Mouse (Mus musculus): ENCODE results near the gene Prkch.
"Not testable (repeated sequence)": the region's sequence is repeated elsewhere in the genome, so short reads cannot be mapped to it uniquely, and the experiment has no call there.

Gene Prkch

GRCm38 (mm10) chr12:73584610-73585240 is at the start of gene Prkch:
TSS of gene Prkch (plus strand) at chr12:73584796.
- peak in 1 of 2 experiments; percentile 51 for DNase-seq (ENCODE audit: low spot score in 2 of 2)

DNA sequence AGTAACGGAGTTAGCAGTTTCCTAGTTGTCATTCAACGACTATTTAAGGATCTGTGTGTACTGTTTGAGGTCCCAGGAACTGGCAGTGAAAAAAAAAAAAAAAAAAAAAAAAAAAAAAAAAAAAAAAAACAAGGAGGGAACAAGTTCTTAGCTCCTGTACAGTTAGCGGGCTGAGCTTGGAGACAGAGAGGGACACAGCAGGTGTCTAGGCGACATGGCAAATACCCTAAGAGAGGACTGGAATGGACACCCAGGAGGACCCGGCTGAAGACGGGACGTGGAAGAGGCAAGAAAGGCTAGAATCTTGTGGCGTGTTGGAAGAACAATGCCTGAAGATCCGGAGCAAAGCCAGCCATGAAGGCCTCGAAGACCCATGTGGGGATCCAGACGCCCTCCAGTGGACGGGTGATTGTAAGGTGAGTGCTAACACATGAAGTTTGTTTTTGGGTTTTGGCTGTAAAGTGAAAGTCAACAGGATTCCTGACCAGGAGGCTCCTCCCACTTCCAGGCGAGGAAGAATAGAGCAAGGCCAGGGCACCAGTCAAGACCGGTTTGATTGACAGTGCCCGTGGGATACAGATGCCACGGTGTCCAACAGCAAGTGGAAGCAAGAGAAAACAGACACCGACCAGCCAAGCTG is 47.0 kb upstream of the Prkch start:
- no peak for DNase-seq (ENCODE audit: low spot score in 2 of 2)

DNA sequence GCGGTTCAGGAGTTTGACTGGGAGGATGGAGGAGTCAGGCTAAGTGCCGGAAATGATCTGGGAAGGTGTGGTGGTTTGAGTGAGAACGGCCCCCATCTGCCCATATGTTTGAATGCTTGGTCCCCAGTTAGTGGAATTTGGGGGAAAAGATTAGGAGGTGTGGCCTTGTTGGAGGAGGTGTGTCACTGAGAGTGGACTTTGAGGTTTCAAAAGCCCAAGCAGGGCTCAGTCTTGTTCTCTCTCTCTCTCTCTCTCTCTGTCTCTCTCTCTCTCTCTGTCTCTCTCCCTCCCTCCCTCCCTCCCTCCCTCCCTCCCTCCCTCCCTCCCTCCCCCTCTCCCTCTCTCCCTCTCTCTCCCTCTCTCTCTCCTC is 46.5 kb upstream of the Prkch start:
- not testable (repeated sequence) for DNase-seq (ENCODE audit: low spot score in 2 of 2)

DNA sequence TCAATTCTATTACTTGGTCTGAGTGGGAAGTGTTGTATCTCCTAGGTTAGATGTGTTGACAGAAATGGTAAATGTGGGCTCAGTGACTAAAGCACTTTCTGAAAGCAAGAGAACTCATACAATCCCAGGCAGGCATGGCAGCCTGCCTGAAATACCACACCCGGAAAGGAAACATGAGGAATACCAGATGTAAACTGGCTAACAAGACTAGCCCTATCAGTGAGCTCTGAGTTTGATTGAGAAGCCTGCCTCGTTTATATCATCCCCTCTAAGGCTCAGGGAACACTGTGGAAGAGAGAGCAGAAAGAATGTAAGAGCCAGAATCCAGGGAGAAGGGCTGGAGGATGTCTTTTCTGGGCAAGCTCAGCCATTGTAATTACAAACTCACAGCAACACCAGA is 45.4 kb upstream of the Prkch start:
- no peak for DNase-seq (ENCODE audit: low spot score in 2 of 2)

- DNase-seq (ENCODE audit: low spot score in 2 of 2): no peak
Observed at GRCm38 (mm10) chr12:73540402-73540801, 44.2 kb upstream of the Prkch start.

DNA sequence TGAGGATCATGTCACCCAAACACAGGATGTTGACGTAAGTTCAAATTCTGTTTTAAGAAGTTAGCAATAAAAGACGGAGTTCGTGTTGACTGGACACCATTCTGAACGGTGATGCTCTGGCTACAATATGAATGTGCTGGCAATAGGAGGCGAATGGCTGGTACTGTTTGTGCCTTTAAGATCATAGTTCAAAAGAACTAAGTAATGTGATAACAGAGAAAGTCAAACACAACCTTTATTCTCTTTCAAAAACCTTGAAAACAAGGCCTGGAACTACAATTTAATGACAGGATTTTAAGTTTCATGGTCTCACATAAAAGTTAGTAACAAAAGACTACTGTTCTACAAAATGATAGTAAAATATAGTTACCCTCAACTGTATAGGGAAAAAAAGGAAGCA is 41.4 kb upstream of the Prkch start:
- no peak for DNase-seq (ENCODE audit: low spot score in 2 of 2)

DNA sequence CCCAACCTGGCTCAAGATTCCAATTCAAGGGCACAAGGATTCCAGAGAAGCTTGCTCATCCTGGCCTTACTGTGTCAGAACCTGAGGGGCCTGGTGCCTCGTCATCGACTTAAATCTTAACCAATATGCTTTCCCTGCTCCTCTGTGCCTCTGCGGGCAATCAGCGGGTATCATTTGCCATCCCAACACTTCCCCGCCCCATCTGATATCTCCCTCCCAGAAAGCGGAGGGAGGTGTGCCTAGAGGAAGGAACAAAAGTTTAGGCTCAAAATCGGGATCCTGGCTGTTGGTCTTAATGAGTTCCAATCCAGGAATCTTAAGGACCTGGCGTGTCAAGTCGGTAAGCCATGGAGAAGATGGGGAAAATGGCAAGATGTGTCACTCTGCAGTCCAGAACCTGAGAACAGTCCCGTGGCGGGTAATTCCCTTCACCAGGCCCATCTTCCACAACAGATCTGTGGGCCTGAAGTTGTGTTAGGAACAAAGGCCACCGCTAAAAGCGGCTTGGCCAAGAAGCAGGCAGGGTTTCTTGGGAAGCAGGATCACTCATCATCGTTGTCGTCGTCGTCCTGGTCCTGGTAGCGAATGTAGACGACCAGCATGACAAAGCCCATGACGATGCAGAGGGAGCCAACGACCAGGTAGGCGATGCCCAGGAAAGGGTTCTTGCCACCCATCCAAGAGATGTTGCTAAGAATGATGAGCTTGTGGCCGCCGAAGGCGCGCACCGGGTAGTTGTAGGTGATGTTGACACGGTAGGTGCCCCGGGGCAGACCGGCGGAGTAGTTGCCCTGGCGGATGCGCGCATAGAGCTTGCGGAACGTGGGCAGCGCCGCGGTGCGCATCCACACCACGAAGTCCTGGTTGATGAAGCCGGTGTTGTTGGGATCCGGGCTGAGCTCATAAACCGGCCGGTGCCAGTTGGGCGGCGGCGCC is 39.6 kb upstream of the Prkch start:
- no peak for DNase-seq (ENCODE audit: low spot score in 2 of 2)

DNA sequence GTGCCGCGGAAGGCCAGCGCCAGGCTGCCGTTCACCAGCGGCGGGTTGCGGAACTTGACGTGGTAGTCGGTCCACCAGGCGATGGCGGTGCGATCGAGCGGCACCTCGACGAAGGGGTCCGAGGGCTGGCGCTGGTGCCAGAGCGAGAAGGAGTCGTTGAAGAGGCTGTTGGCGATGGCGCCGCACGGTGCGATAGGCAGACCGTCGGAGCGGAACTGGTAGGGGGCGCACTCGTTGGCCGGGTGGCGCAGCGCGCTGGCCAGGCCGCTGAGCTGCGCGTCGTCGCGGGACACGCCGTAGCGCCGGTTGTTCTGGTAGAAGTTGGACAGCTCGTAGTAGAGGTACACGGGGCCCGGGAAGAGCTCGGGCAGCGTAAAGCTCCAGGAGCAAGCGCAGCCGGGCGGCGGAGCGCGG is 38.9 kb upstream of the Prkch start:
- DNase-seq (ENCODE audit: low spot score in 2 of 2): no peak

- DNase-seq (ENCODE audit: low spot score in 2 of 2): no peak
Observed at GRCm38 (mm10) chr12:73546086-73546711, 38.4 kb upstream of the Prkch start, which contains the start of gene Tmem30b. TSS of gene Tmem30b (minus strand) at chr12:73546392.

- DNase-seq (ENCODE audit: low spot score in 2 of 2): no peak
Observed at GRCm38 (mm10) chr12:73547646-73548045, 37.0 kb upstream of the Prkch start.

- no peak for DNase-seq (ENCODE audit: low spot score in 2 of 2)
Observed at GRCm38 (mm10) chr12:73548259-73548658, 36.3 kb upstream of the Prkch start.

DNA sequence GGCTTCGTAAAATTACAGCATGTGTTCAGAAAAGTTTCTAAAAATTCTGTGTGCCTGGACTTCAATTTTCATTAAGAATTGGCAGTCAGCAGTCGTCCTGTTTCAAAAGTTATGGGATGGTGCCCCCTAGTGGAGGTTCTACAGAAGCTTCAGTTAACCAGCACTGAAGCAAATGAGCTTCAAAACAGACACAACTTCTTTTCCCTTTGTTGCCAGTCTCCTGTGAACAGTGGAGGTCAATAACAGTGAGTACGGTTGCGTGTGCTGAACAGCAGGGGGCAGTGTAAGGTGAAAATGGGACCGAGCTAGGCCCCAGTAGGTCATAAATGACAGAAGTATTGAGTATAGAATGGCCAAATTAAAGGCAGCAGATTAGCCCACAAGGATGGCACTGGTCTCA is 30.4 kb upstream of the Prkch start:
- DNase-seq (ENCODE audit: low spot score in 2 of 2): peak in 1 of 2 experiments; percentile 62

GRCm38 (mm10) chr12:73558525-73559195 is 25.9 kb upstream of the Prkch start:
- peak; percentile 16 to 68 for DNase-seq (ENCODE audit: low spot score in 2 of 2)

- no peak for DNase-seq (ENCODE audit: low spot score in 2 of 2)
Observed at GRCm38 (mm10) chr12:73560091-73560490, 24.5 kb upstream of the Prkch start.

GRCm38 (mm10) chr12:73563122-73563521 is 21.5 kb upstream of the Prkch start:
- DNase-seq (ENCODE audit: low spot score in 2 of 2): not testable (repeated sequence)

DNA sequence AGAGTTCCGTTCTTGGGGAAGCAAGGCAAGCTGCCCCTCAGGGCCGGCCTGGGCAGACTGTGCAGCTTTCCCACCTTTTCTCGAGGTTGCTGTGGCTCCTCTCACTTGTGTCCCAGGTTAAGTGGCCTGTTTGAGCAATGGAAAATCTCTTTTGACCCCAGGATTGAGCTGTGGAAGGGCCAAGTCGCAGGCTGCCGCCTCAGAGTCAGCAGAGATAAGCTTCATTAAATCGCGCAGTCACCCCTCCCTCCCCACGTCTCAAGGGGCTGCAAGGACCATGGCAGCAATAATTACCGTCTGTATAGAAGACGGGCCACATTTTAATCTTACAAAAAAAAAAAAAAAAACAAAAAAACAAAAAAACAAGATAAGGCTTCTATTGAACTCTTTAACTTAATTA is 20.4 kb upstream of the Prkch start:
- DNase-seq (ENCODE audit: low spot score in 2 of 2): no peak

DNA sequence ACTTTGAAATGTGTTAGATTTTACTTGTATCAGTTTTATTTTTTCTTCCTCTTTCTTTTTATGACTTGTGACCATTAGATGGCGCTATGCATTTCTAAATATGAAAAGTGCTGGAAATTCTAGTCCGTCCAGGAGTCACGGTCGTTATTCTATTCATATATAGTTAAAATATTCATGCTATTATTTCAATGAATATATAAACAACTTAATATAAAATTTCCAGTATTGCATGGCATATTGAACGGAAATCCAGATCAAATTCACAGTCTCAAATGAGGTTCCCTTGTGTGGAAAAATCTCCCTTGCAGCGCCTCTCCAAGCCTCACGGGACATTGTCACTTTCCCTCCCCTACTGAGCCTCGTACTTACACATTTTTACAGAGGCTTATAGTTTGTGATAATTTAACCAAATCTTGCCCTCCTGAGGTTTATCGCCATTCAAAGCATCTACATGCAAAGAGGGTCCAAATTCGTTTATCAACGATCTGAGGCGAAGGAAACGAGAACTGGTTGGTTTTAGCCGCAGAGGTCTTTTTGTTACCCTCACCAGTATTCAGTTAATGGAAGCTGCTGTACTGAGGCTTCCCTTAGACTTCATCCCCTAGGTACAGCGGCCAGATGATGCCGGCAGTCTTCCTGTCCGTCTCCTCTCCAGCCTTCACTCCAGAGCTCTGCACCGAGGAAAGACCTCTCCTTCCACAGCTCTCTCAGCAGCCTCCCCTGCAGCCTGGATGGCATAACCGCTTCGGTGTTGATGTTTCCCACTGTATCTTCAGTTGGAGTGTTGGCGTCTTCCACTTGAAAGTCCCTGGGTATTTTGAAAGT is 19.6 kb upstream of the Prkch start:
- no peak for DNase-seq (ENCODE audit: low spot score in 2 of 2)

DNA sequence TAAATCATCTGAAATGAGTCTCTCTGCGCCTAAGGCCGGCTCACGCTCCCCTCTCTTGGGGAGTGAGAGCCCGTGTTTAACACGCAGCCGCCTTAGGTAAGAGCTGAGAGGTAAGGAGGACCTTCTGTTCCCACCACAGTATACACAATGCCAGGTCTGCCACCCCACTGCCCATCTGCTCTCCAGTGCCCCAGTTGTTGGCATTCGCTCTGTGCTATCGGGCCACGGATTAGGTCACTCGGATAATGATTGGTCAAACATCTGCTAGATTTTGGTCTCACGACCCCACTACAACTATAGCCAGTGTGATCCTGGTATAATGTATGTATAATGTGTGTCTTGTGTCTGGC is 19.0 kb upstream of the Prkch start:
- no peak for DNase-seq (ENCODE audit: low spot score in 2 of 2)

DNA sequence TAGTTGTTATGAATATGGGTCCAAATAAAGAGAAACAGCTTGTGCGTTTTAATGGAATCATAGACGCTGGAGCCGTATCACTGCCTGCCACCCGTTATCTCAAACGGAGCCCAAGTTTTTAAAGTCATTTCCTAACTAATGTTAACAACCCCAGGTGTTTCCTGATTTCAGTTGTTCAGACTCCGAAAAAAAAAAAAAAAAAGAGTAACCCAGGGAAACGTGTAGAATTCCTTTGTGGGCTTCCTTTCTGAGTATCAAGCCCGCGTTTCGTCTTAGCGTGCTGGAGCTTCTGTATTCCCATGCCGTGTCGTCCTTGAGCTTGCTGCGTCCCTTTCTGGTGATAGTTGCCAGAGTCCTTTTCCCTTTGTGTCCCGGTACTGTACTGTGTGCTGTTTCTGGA is 10.0 kb upstream of the Prkch start:
- DNase-seq (ENCODE audit: low spot score in 2 of 2): no peak

- DNase-seq (ENCODE audit: low spot score in 2 of 2): no peak
Observed at GRCm38 (mm10) chr12:73578141-73578540, 6.5 kb upstream of the Prkch start.

DNA sequence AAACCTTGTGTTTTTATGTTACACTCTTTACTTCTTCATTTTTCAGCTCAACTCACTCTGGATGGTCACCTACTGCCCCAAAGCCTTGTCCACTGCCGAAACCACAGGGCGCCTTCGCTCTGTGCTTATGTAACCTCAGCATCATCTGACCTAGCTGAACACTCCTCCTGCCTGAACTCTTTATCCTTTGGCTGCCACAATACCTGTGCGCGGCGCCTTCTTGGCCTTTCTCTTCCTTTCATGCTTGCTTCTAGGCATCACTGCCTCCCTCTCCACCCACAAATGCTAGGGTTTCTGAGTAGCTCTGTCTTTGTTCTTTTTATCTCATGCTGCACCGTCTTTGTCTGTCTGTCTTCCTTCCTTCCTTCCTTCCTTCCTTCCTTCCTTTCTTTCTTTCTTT is 3.8 kb upstream of the Prkch start:
- no peak for DNase-seq (ENCODE audit: low spot score in 2 of 2)

All from left cerebral cortex, adult 9 months (tissue).